Mouse (Mus musculus) MEL (cell line): ENCODE data around the gene Map3k12.

Experiments used
- BHLHE40 ChIP-seq: IDR thresholded peaks from 2 replicates; pipeline ENCODE4 v1.6.1; 2012; ENCODE audit warnings: low read depth, mild to moderate bottlenecking, inconsistent platforms, low read length, improper control_type of control experiment, borderline replicate concordance
- CHD1 ChIP-seq: IDR thresholded peaks from 2 replicates; pipeline ENCODE4 v1.6.1; 2012; ENCODE audit warnings: low read depth, mild to moderate bottlenecking, inconsistent platforms, low read length, improper control_type of control experiment
- CTCF ChIP-seq, 3 experiments: IDR thresholded peaks in 2 of 3; conservative IDR thresholded peaks in 1 of 3; 2 replicates each; pipeline ENCODE4 v1.5.1; 2011 to 2012; ENCODE audit warnings: low read length in 3 of 3, low read depth in 2 of 3, mild to moderate bottlenecking in 2 of 3, improper control_type of control experiment in 1 of 3, inconsistent platforms in 1 of 3, mixed read lengths in 1 of 3, moderate library complexity in 1 of 3; ENCODE audit not compliant: control insufficient read depth in 1 of 3, insufficient read depth in 1 of 3, poor library complexity in 1 of 3, severe bottlenecking in 1 of 3
- EP300 ChIP-seq, 2 experiments: IDR thresholded peaks; 2 replicates each; pipeline ENCODE4 v1.6.1; 2011; ENCODE audit warnings: improper control_type of control experiment in 2 of 2, low read length in 2 of 2, low read depth in 1 of 2, mild to moderate bottlenecking in 1 of 2
- GATA1 ChIP-seq: IDR thresholded peaks from 2 replicates; pipeline ENCODE4 v1.6.1; 2011; ENCODE audit warnings: low read depth, low read length, improper control_type of control experiment
- MAZ ChIP-seq: IDR thresholded peaks from 2 replicates; pipeline ENCODE4 v1.6.1; 2012; ENCODE audit warnings: low read depth, mild to moderate bottlenecking, inconsistent platforms, low read length, improper control_type of control experiment
- MYC ChIP-seq: IDR thresholded peaks from 2 replicates; pipeline ENCODE4 v1.6.1; 2011; ENCODE audit warnings: low read depth, mild to moderate bottlenecking, low read length, improper control_type of control experiment, moderate library complexity
- NELFE ChIP-seq: IDR thresholded peaks from 2 replicates; pipeline ENCODE4 v1.6.1; 2011; ENCODE audit warnings: low read depth, low read length, improper control_type of control experiment
- POLR2A ChIP-seq, 2 experiments: IDR thresholded peaks; 2 replicates each; pipeline ENCODE4 v1.6.1; 2011 to 2012; ENCODE audit warnings: low read length in 2 of 2, mild to moderate bottlenecking in 2 of 2, control low read depth in 1 of 2, improper control_type of control experiment in 1 of 2, low read depth in 1 of 2, moderate library complexity in 1 of 2; ENCODE audit not compliant: control insufficient read depth in 1 of 2, insufficient read depth in 1 of 2, poor library complexity in 1 of 2
- SMC3 ChIP-seq: IDR thresholded peaks from 2 replicates; pipeline ENCODE4 v1.6.1; 2011; ENCODE audit warnings: low read depth, low read length, improper control_type of control experiment
- USF2 ChIP-seq, 2 experiments: IDR thresholded peaks; 2 replicates each; pipeline ENCODE4 v1.6.1; 2011 to 2012; ENCODE audit warnings: improper control_type of control experiment in 2 of 2, low read length in 2 of 2, borderline replicate concordance in 1 of 2, inconsistent platforms in 1 of 2, low read depth in 1 of 2, mild to moderate bottlenecking in 1 of 2; ENCODE audit not compliant: insufficient read depth in 1 of 2
- ZC3H11A ChIP-seq: IDR thresholded peaks from 2 replicates; pipeline ENCODE4 v1.6.1; 2012; ENCODE audit warnings: low read depth, mild to moderate bottlenecking, inconsistent platforms, low read length, improper control_type of control experiment
- ZKSCAN1 ChIP-seq: IDR thresholded peaks from 2 replicates; pipeline ENCODE4 v1.6.1; 2012; ENCODE audit warnings: low read depth, mild to moderate bottlenecking, inconsistent platforms, low read length, improper control_type of control experiment, moderate library complexity
- ZMIZ1 ChIP-seq: IDR thresholded peaks from 2 replicates; pipeline ENCODE4 v1.6.1; 2012; ENCODE audit warnings: low read depth, mild to moderate bottlenecking, inconsistent platforms, low read length, improper control_type of control experiment, moderate library complexity

DNA sequence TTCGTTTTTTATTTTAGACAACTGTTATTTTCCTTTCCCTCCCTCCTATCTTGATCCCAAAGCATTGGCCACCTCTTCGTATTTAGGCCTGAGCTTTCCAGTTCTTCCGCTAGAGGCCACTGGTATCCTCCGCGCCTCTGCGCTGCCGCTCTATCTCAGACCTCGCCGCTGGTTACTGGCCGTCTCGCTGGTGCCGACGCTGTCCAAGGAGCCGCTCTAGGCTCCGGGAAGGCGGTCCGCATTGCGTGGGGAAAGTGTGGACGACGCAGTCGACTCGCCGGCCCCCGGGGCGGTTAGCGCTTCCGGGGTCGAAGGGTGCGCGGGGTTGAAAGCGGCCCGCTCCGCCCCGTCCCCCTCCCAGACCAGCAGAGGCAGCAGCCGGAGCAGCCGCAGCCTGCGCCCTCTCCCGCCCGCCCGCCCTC, 46.7 kb downstream of the Map3k12 start, which contains the start of gene Pcbp2:
- TF ChIP-seq MAZ (peak; percentile 96), ZC3H11A (no peak), POLR2A (IDR thresholded peaks at IDR 0.05; ENCODE audit: control insufficient read depth in 1 of 2, insufficient read depth in 1 of 2, low read depth in 1 of 2, low read length in 2 of 2, poor library complexity in 1 of 2) (peak in 1 of 2 experiments; percentile 65; a peak in 1 of 4 replicates), CTCF (IDR thresholded peaks at IDR 0.05 in 2 of 3, conservative IDR thresholded peaks at IDR 0.05 in 1 of 3; ENCODE audit: control insufficient read depth in 1 of 3, insufficient read depth in 1 of 3, low read depth in 2 of 3, low read length in 3 of 3, poor library complexity in 1 of 3, severe bottlenecking in 1 of 3) (peak; percentile 87 to 94 (median 88)), EP300 (IDR thresholded peaks at IDR 0.05; ENCODE audit: low read depth in 1 of 2, low read length in 2 of 2) (no peak), NELFE (peak; percentile 84), GATA1 (peak; percentile 72), CHD1 (no peak), BHLHE40 (no peak), ZKSCAN1 (no peak), SMC3 (no peak), ZMIZ1 (peak; percentile 64), MYC (peak; percentile 71; the same call in 1 of the 2 replicates), USF2 (IDR thresholded peaks at IDR 0.05; ENCODE audit: borderline replicate concordance in 1 of 2, insufficient read depth in 1 of 2, low read depth in 1 of 2, low read length in 2 of 2) (no peak)
